Mouse (Mus musculus) neural tube, embryonic 14.5 days (tissue): ENCODE measurements around the gene Carm1. TPM values are rescaled to one million over a fixed set of nuclear protein-coding genes. Genes with fewer than 3 reads are reported as not detected.

ENCODE experiments used
- ATAC-seq: fragments of 200-750 bp; cut with Nextera tagmentation; 2 replicates; pipeline ENCODE4 v1.8.0; 2017; ENCODE audit warnings: low read depth, mild to moderate bottlenecking, moderate TSS enrichment, moderate library complexity
- H3K27ac ChIP-seq: fragments of 300-500 bp; sonication (generic); 2 replicates; pipeline ENCODE4 v1.5.1; 2014; ENCODE audit warnings: low read depth, mild to moderate bottlenecking, control low read depth, low read length, moderate library complexity, mixed read lengths
- H3K27me3 ChIP-seq: fragments of 300-500 bp; sonication (generic); 2 replicates; pipeline ENCODE4 v1.6.1; 2014; ENCODE audit warnings: low read length; ENCODE audit not compliant: control insufficient read depth, insufficient read depth
- H3K36me3 ChIP-seq: fragments of 300-500 bp; sonication (generic); 2 replicates; pipeline ENCODE4 v1.6.1; 2014; ENCODE audit warnings: low read length, mixed read lengths; ENCODE audit not compliant: control insufficient read depth, insufficient read depth
- H3K4me1 ChIP-seq: fragments of 300-500 bp; sonication (generic); 2 replicates; pipeline ENCODE4 v1.6.1; 2014; ENCODE audit warnings: low read length; ENCODE audit not compliant: control insufficient read depth, insufficient read depth
- H3K4me2 ChIP-seq: fragments of 300-500 bp; sonication (generic); 2 replicates; pipeline ENCODE4 v1.6.1; 2014; ENCODE audit warnings: mild to moderate bottlenecking, low read depth, low read length, control low read depth
- H3K4me3 ChIP-seq: fragments of 300-500 bp; sonication (generic); 2 replicates; pipeline ENCODE4 v1.5.1; 2014; ENCODE audit warnings: low read depth, low read length, control low read depth, mixed read lengths
- H3K9ac ChIP-seq: fragments of 300-500 bp; sonication (generic); replicated peaks from 2 replicates; pipeline ENCODE4 v1.6.1; 2014; ENCODE audit warnings: low read depth, mild to moderate bottlenecking, control low read depth, low read length, mixed read lengths
- H3K9me3 ChIP-seq: fragments of 300-500 bp; sonication (generic); 2 replicates; pipeline ENCODE4 v1.6.1; 2016; ENCODE audit warnings: low read length; ENCODE audit not compliant: control insufficient read depth
- whole genome bisulfite sequencing: fragments of 180-500 bp; shearing (Covaris S2); extraction: QIAGEN DNeasy Blood & Tissue Kit; methylation state at CpG from one replicate; pipeline ENCODE4 v1.1.7; 2014; 5-methylcytosine and 5-hydroxymethylcytosine counted together
- polyA plus RNA-seq: library from polyadenylated mRNA; unstranded; fragments of >200 nt; fragmentation: Nextera tagmentation; extraction: Ambion mirVana; gene quantifications from 2 replicates; pipeline ENCODE4 v1.2.1, GENCODE M21; 2014

The Carm1 gene
- 30.1 and 36.4 TPM in 2 replicates for polyA plus RNA-seq

- ATAC-seq, result no peak
- 0% methylated on average over 18 of the region's 52 CpGs for WGBS
- peak within 1 kb of the TSS; percentile 95 for H3K9ac ChIP-seq
- H3K4me2 ChIP-seq, result peak within 1 kb of the TSS; percentile 81
- H3K4me3 ChIP-seq, result peak within 1 kb of the TSS; percentile 74
- peaks cover 8% of the 10 kb centered on the region; the same call in 1 of the 2 replicates for H3K36me3 ChIP-seq
- H3K4me1 ChIP-seq, result peaks cover 18% of the 10 kb centered on the region
- H3K9me3 ChIP-seq, result no peaks in the 10 kb centered on the region
- H3K27me3 ChIP-seq, result no peaks in the 10 kb centered on the region
- peak within 1 kb of the TSS; percentile 96 for H3K27ac ChIP-seq
Observed at GRCm38 (mm10) chr9:21546789-21547074, at the start of gene Carm1. Gene Carm1, plus strand, starts transcription at chr9:21546894.

DNA sequence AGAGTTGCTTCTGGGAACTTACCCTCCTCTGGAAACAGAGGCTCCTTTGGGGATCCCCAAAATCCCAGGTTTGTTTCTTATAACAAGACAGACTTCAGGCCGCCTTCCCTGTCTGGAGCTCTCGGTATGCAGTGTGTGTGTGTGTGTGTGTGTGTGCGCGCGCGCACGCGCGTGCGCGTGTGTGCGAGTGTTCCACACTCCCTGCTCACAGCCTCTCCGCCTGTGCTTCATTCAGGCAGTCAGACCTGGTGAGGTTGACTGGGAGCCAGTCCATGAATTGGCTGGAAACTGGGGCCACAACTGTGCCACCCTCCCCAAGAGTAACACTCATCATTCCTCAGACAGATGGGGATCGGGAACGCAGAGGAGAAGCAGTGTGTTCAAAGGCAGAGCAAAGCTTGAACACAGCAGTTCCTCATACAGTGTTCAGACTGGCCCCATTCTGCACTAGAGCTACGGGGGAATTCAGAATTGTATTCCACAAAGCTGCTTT is 49.6 kb upstream of the Carm1 start:
- H3K4me3 ChIP-seq, result no peak overlapping the region
- WGBS, result 92% methylated on average over 16 of the region's 16 CpGs
- no peaks in the 10 kb centered on the region for H3K4me1 ChIP-seq
- H3K36me3 ChIP-seq, result peaks cover 6% of the 10 kb centered on the region; the same call in 1 of the 2 replicates
- no peak overlapping the region for H3K9ac ChIP-seq
- peak overlapping the region; percentile 5; the same call in 1 of the 2 replicates for H3K27ac ChIP-seq
- H3K27me3 ChIP-seq, result no peaks in the 10 kb centered on the region
- H3K9me3 ChIP-seq, result no peaks in the 10 kb centered on the region
- no peak overlapping the region for H3K4me2 ChIP-seq
- no peak for ATAC-seq

- H3K4me3 ChIP-seq, result no peak overlapping the region
- H3K36me3 ChIP-seq, result 0 out of 2 replicates have a peak, but pooled peaks cover 3% of the 10 kb centered on the region
- no peak overlapping the region for H3K27ac ChIP-seq
- H3K9me3 ChIP-seq, result no peaks in the 10 kb centered on the region
- H3K4me1 ChIP-seq, result no peaks in the 10 kb centered on the region
- 95% methylated on average over 2 of the region's 2 CpGs for WGBS
- ATAC-seq, result no peak
- no peak overlapping the region for H3K9ac ChIP-seq
- no peaks in the 10 kb centered on the region for H3K27me3 ChIP-seq
- H3K4me2 ChIP-seq, result no peak overlapping the region
Observed at GRCm38 (mm10) chr9:21497664-21498063, 49.0 kb upstream of the Carm1 start.

- H3K27ac ChIP-seq, result no peak overlapping the region
- no peaks in the 10 kb centered on the region for H3K4me1 ChIP-seq
- H3K9me3 ChIP-seq, result no peaks in the 10 kb centered on the region
- H3K4me2 ChIP-seq, result no peak overlapping the region
- WGBS, result 85% methylated on average over 12 of the region's 12 CpGs
- no peaks in the 10 kb centered on the region for H3K27me3 ChIP-seq
- H3K4me3 ChIP-seq, result no peak overlapping the region
- no peak for ATAC-seq
- no peak overlapping the region for H3K9ac ChIP-seq
- H3K36me3 ChIP-seq, result 0 out of 2 replicates have a peak, but pooled peaks cover 3% of the 10 kb centered on the region
Observed at GRCm38 (mm10) chr9:21498284-21498902, 48.3 kb upstream of the Carm1 start.

- no peak overlapping the region for H3K4me2 ChIP-seq
- no peaks in the 10 kb centered on the region for H3K9me3 ChIP-seq
- no peak for ATAC-seq
- H3K9ac ChIP-seq, result no peak overlapping the region
- peaks cover 29% of the 10 kb centered on the region for H3K36me3 ChIP-seq
- no peaks in the 10 kb centered on the region for H3K27me3 ChIP-seq
- H3K4me1 ChIP-seq, result no peaks in the 10 kb centered on the region
- H3K4me3 ChIP-seq, result no peak overlapping the region
- 96% methylated on average over 8 of the region's 8 CpGs for WGBS
- H3K27ac ChIP-seq, result no peak overlapping the region
Observed at GRCm38 (mm10) chr9:21503352-21503751, 43.3 kb upstream of the Carm1 start.

- Histone ChIP-seq H3K4me3 (no peak overlapping the region), H3K36me3 (peaks cover 33% of the 10 kb centered on the region), H3K4me2 (no peak overlapping the region), H3K4me1 (peaks cover 9% of the 10 kb centered on the region), H3K9ac (no peak overlapping the region), H3K27ac (no peak overlapping the region), H3K27me3 (no peaks in the 10 kb centered on the region), H3K9me3 (no peaks in the 10 kb centered on the region)
- no peak for ATAC-seq
Observed at GRCm38 (mm10) chr9:21505767-21506166, 40.9 kb upstream of the Carm1 start.

DNA sequence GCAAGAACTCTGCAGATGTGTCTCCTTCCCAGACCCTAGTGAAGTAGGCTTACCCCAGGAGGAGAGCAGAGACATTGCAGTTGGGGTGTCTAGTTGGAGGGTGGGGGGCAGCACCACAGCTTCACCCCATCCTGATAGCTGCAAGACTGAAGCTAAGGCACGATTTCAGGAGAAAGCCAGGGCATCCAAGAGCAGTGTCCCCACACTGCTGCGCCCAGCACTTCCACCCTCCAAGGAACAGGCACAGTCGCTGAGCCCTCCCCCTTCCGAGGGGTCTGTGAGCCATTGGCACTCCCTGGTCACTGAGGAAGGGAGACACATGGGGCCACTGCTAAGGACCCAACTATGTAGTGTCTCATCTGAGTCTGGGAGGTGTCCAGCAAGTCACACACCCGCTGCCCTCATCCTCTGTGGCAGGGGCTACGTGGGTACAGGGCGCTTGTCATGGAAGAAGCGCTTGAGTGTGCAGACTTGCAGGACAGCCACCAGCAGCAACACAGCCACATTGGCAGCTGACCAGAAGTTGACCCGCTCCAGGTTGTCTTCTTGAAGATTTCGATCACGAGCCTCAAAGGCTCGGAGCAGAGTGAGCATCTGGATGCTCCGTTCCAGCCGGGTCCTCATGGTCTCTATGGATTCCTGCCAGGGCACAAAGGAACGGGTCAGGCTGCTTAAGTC is 38.8 kb upstream of the Carm1 start:
- no peak for ATAC-seq
- no peak overlapping the region for H3K4me2 ChIP-seq
- peaks cover 14% of the 10 kb centered on the region for H3K4me1 ChIP-seq
- 85% methylated on average over 15 of the region's 15 CpGs for WGBS
- H3K9me3 ChIP-seq, result no peaks in the 10 kb centered on the region
- no peaks in the 10 kb centered on the region for H3K27me3 ChIP-seq
- H3K4me3 ChIP-seq, result no peak overlapping the region
- peaks cover 33% of the 10 kb centered on the region for H3K36me3 ChIP-seq
- no peak overlapping the region for H3K9ac ChIP-seq
- no peak overlapping the region for H3K27ac ChIP-seq

DNA sequence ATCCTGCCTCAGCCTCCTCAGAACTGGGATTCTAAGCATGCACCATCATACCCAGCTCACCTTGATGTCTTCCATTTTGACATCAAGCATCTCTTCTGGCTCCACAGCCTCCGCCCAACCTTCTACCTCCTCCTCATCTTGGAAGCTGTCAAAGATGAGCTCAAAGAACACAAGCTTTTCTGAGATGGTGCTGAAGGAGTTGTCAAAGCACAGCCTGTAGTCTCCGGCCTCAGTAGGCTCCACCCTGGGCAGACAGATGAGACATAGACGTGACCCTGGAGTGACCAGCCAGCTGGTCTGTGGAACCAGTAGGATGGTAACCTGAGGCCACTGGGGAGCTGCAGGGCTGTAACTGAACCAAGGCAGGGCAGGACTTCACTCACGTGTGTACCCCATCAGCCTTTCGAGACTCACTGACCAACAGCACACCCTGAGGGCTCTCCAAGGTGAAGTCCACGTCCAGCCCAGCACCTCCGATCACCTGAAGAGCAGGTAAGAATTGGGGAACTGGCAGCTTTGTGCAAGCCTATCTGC is 37.8 kb upstream of the Carm1 start:
- ATAC-seq, result no peak
- Histone ChIP-seq H3K4me2 (peak overlapping the region; percentile 66), H3K27ac (no peak overlapping the region), H3K36me3 (peaks cover 33% of the 10 kb centered on the region), H3K4me3 (peak overlapping the region; percentile 60), H3K9me3 (no peaks in the 10 kb centered on the region), H3K9ac (peak overlapping the region; percentile 71; the same call in 1 of the 2 replicates), H3K4me1 (peaks cover 14% of the 10 kb centered on the region), H3K27me3 (no peaks in the 10 kb centered on the region)
- 83% methylated on average over 7 of the region's 7 CpGs for WGBS
